Mouse (Mus musculus) small intestine, adult 2 months (tissue): ENCODE data around the gene Col9a3.

ENCODE experiments used
- CTCF ChIP-seq: fragments of 200-500 bp; IDR thresholded peaks from 2 replicates; pipeline ENCODE4 v1.5.1; 2012; ENCODE audit warnings: low read depth, mild to moderate bottlenecking, control low read depth, inconsistent platforms, low read length, moderate library complexity, mixed read lengths; ENCODE audit not compliant: insufficient replicate concordance, insufficient read length; ENCODE audit errors: extremely low read depth
- POLR2A ChIP-seq: fragments of 200-500 bp; IDR thresholded peaks from 2 replicates; pipeline ENCODE4 v1.6.1; 2012; ENCODE audit warnings: low read depth, mild to moderate bottlenecking, control low read depth, inconsistent platforms, low read length, moderate library complexity

DNA sequence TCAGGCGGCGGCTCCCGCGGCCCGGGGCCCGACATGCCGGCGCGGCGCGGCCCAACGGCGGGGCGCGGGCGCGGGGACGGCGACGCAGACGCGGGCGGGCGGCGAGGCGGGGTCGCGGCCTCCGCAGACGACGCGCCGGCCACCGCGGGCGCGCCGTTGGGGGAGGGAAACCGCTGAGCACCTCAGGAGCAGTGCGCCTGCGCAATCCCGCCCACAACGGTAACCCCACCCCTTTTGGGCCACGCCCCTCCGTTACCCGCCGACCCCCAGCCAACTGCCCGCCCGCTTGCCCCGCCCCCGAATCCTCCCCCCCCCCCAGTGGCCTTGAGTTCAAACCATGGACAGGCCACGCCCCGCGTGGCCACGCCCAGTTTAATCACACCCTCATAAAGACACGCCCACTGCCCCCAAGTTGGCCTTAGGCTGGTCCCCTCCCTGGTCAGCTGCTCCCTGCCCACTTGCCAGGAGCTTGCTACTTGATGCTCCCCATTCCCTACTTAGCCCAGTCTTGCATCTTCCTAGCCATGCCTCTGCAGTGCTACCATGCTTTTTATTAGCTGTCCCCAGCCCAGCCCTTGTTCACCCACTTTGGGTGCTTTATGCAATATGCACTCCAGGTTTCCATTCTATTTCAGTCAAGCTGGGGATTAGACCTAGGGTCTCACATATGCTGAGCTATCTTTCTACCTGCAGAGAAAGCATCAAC is 45.1 kb downstream of the Col9a3 start, which contains the start of gene Tcfl5:
- TF ChIP-seq CTCF (no peak), POLR2A (no peak)
